Mouse (Mus musculus) mouse embryonic stem cell (cell line): ENCODE results near the gene Adh1.

Experiments
- in situ Hi-C, 2 experiments: fragments of 300-500 bp; cut with MboI; formaldehyde crosslinking; loops; 1 replicate in 1 of 2; 3 replicates in 1 of 2; pipeline ENCODE4 v1.14.3; 2019 to 2020; ENCODE audit warnings: low sequenced_read_pairs in 2 of 2, low pct_unique_long_range_greater_than_20kb in 1 of 2, mixed read lengths in 1 of 2; ENCODE audit not compliant: unreplicated experiment in 1 of 2

Gene Adh1

DNA sequence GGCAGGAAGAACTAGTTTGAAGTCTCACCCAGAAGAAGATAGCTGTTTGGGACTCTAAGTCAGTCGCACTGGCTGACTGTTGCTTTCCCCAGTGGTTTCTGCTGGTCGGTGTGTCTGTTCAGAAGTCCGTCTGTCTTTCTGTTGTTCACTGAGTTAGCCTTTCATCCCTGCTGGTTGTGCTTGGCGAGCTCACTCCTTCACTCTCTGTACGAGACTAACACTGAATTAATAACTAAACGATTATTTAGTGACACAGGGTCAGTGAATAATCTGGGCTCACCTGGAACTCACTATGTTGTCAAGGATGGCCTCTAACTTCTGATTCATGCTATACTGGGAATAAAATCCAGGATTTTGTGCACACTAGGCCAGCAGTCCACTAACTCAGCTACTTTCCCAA lies 21.3 kb upstream of the Adh1 start:
- in situ Hi-C loops: no loop called here

DNA sequence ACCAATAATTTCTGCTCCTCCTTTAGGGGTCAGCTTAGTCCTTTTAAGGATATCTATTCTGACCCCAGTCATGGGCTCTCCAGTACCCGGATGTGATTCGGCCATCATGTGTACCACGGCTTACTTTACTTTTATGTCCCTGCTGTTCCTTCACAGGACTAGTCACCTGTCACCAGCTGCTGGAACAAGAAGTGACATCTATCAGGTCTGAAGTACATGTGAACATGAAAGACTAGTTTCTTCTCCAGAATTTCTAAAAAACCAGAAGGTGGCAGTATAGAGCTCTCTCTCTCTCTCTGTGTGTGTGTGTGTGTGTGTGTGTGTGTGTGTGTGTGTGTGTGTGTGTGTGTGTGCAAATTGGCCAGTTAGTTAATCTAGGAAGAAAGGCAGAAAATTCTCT lies 20.4 kb upstream of the Adh1 start:
- in situ Hi-C loops: no loop called here

- in situ Hi-C loops: no loop called here
Measured at GRCm38 (mm10) chr3:138240942-138241341, 19.8 kb upstream of the Adh1 start.

GRCm38 (mm10) chr3:138241371-138241770 lies 19.4 kb upstream of the Adh1 start:
- in situ Hi-C loops: no loop called here

DNA sequence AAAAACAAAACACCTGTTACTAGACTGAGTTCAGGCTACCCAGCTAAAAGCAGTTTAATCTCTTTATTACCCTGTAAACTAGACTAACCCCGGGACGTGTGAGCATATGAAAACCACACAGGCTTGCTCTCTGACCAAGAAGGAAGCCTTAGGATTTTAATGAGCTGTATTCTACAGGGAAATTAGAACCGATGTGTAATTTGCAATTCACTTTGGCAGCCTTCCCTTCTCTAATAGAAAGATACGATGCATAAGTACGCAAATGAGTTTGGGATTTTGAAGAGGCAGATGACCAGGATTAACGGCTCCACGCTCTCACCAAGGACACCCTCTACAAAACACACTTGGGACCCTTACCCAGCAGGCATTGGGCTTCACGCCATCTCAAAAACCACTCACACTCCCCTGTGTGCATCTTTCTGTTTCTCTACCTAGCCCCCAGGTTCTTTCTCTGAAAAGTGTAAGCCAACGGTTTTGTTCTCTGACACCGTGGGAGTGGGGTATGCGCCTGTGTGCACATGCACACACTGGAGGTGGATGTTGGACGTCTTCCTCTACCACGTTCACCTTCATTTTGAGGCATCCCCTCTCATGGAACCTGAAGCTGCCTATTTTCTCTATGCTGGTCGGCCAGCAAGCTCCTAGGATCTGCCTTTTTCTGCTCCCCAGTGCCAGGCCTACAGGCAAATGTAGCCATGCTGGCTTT lies 18.6 kb upstream of the Adh1 start:
- in situ Hi-C loops: no loop called here

GRCm38 (mm10) chr3:138242933-138243332 lies 17.9 kb upstream of the Adh1 start:
- in situ Hi-C loops: no loop called here

DNA sequence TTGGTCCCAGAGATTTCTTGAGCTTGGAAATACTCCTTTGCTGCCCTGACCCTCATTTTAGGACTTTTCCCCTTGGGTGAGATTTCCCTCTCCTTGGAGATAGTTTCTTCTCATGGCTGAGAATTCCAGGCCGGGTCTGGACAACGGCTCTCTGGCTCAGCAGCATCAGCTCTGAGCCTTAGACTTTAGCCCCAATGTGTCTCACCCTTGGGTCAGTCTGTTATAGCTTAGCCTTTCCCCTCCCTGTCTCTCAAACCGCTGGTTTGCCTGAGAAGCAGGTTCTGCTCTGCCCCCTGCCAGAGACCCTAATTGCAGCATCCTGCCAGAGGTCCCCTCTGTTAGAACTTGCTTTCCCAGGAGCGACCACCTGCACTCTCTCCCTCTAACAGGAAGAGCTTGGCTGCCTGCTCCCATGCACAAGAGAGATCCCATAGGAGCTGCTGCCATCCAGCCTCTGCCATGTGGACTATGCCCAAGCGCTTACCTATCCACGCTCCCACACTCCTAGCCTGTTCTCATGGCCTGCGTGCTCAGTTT lies 16.4 kb upstream of the Adh1 start:
- in situ Hi-C loops: no loop called here

- in situ Hi-C loops: no loop called here
Measured at GRCm38 (mm10) chr3:138246511-138247020, 14.2 kb upstream of the Adh1 start.

DNA sequence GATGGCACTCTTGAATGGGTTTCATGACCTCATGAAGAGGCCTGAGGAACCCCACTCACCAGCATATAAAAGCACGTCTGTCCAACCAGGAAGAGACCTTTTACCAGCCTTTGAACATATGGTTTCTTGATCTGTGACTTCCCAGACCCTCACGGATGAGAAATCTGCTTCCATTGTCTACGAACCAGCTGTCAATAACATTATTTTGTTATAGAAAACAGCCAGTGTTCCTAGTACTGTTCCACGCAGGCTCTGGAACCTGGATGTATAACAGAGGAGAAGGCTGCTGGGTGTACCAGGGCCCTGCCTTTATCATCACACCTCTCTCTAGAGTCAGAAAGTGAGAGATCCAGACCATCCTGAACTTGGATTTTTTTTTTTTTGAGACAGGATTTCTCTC lies 13.6 kb upstream of the Adh1 start:
- in situ Hi-C loops: no loop called here

GRCm38 (mm10) chr3:138248011-138248410 lies 12.8 kb upstream of the Adh1 start:
- in situ Hi-C loops: no loop called here

DNA sequence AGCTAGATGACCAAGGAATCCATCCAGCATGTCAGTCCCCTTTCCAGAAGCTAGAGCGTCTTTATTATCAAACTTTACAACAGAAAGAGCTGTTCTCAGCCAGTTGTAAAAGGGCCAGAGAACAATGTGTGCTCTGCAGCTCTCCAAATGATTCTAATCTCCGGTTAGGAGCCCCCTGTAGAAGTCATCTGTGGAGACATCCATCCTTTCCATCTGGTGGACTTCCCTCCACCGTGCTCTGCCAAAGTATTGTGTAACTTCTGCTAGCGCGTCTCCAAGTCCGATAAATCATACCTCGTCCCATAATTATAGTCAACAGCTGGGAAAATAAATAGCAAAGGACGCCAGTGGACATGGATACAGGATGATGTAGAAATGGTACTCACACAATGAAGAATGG lies 12.0 kb upstream of the Adh1 start:
- in situ Hi-C loops: no loop called here

DNA sequence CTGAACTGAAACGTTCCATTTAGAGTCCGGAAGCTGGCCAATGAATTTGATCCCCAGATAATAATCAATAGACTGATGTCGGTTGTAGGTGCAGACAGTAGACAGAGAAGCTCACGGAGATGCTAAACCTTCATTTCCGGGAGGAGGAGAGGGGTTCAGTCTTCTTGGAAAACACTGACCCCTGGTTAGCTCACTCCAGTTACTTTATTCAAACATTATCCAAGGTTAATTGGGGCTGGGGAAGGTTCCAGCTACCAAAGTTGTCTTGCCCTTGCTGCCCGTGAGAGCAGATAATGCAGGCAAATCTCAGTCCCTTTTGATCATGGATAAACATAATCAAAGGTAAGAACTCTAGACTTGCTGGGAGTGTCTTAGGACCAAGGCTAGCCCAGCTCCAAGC lies 9.6 kb upstream of the Adh1 start:
- in situ Hi-C loops: no loop called here

DNA sequence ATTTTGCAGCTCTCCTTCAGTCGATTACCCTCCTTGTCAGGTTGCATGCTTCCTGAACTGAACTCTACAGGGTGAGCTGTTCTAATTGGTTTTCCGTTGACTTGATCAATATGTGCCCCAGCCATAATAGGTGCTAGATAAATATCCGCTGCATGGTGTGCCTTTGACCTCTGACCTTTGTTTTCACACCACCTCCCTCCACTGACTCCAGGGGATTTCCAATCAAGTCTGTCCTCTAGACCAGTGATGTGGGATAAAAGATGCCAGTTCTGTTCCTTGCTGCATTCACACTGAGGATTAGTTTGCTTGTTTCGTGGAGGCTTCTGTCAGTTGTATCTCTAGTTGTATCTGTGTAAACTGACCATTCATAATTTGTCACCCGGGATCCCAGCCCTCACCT lies 6.6 kb upstream of the Adh1 start:
- in situ Hi-C loops: no loop called here

DNA sequence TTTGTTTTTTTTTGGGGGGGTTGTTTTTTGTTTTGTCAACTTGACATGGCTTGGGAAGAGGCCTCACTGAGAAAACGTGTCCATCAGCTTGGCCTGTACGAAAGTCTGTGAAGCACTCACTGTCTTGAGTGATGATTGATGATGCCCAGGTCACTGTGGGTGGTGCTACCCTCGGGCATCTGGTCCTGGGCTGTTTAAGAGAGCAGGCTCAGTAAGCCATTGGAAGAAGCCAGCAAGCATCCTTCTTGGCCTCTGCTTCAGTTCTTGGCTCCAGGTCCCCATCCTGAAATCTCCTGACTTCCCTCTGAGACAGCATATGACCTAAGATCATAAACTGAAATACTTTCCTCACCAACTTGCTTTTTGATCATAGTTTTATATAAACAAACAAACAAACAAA lies 5.4 kb upstream of the Adh1 start:
- in situ Hi-C loops: no loop called here

DNA sequence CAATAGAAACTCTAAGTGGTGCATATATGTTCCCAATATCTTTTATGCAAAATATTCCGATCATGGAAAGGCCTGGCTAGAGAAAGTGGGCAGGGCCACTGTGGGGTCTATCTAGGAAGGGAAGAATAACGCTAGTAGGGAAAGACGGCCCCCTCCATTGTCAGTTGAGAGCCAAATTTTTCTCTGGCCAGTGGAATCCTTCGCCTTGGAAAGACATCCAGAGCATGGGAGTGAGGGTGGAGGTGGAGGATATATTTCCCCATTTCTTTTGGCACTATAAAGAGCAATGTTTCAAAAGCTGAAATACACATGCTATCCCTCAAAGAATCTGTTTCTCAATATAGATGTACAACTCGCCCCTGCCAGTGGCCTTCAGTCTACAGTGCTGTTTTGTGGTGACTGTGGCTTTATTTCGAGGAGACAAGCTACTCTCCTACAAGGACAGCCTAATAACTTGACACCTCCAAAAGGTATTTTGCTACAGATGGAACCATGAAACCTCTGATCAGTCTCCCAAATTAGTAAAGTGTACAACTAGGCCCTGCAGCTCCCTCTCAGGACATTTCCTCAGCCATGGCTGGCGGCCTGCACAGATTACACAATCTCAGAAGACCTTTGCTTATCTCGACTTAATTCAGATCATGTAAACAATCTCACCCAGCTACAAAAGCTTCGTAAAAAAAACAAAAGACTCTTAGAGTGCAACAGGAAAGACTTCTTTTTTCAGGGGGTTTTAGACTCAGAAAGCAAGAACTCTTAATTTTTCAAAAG lies 4.8 kb upstream of the Adh1 start:
- in situ Hi-C loops: no loop called here

DNA sequence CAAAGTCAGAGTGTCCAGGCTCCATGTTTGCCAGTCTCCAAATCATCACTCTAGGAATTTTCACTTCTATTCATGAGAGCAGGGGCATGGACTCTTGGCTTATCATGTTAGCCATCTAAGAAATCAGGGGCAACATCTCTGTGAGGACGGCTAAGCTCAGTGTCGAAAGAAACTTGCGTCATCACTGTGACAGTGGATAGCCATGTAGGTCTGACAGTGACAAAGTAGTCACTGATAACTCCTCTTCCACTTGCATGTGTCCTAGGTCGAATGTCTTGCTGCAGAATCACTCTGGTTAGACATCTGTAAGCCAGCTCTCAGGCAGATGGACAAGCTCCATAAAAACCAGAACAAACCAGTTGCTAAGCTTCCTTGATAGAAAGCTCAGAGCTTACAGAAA lies 1.8 kb downstream of the Adh1 start:
- in situ Hi-C loops: no loop called here

GRCm38 (mm10) chr3:138263154-138263930 lies 2.6 kb downstream of the Adh1 start:
- in situ Hi-C loops: no loop called here

- in situ Hi-C loops: no loop called here
Measured at GRCm38 (mm10) chr3:138264648-138265047, 3.9 kb downstream of the Adh1 start.

- in situ Hi-C loops: no loop called here
Measured at GRCm38 (mm10) chr3:138270507-138270906, 9.7 kb downstream of the Adh1 start.
